ENCODE assay signal across 8 mouse cellular contexts in the genomic region with DNA sequence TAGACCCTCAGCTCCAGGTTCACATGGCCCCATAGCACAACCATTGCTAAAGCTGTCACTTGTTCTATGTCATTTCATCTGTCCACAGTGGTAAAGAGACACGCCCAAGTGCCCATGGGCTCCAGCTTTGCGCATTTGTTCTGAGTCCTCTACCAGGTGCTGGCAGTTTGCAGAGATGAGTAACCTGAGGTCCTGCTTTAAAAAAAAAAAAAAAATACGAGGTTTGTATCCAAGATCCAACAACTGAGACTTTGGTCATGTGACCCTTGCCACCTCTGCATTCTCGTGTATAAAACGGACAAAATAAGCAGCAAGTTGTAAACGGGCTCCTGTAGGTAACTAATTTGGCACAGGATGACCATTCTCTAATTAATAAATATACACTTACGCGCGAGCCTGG.
DNase-seq lines count a peak whose midpoint lies in the region; ATAC-seq and TF ChIP-seq lines count a peak whose summit lies in the region.

No protein-coding gene starts in this region.

- no peaks in the 10 kb centered on the region for H3K9me3 ChIP-seq in embryonic facial prominence, embryonic 11.5 days (replicated peaks; ENCODE audit: control insufficient read depth, low read length)
- no peaks in the 10 kb centered on the region for H3K9me3 ChIP-seq in limb, embryonic 10.5 days (replicated peaks)
- no peaks in the 10 kb centered on the region for H3K9me3 ChIP-seq in neural tube, embryonic 14.5 days (ENCODE audit: control insufficient read depth, low read length)

- peak overlapping the region; percentile 63 for H3K4me2 ChIP-seq in embryonic facial prominence, embryonic 11.5 days (ENCODE audit: low read depth, low read length)
- peak overlapping the region; percentile 73 for H3K4me2 ChIP-seq in neural tube, embryonic 14.5 days (ENCODE audit: low read depth, low read length)

- peak; percentile 33 for DNase-seq in liver, adult 2 months (ENCODE audit: extremely low read depth, low read depth, low spot score)
- DNase-seq in liver: no peak
- no peak for DNase-seq in embryonic facial prominence, embryonic 11.5 days (ENCODE audit: low spot score)
- DNase-seq in limb, embryonic 10.5 days (ENCODE audit: low spot score): no peak
- DNase-seq in embryo, embryonic 9.5 days (ENCODE audit: extremely low spot score): no peak
- DNase-seq in cerebellum, postnatal 25 days: no peak

- no peaks in the 10 kb centered on the region for H3K36me3 ChIP-seq in liver, adult 2 months (ENCODE audit: control insufficient read depth, insufficient read depth, low read length)
- H3K36me3 ChIP-seq in embryonic facial prominence, embryonic 11.5 days (replicated peaks; ENCODE audit: control insufficient read depth, insufficient read depth, low read depth, low read length): no peaks in the 10 kb centered on the region
- no peaks in the 10 kb centered on the region for H3K36me3 ChIP-seq in limb, embryonic 10.5 days
- no peaks in the 10 kb centered on the region for H3K36me3 ChIP-seq in neural tube, embryonic 14.5 days (ENCODE audit: control insufficient read depth, insufficient read depth, low read length)

- no peak for ATAC-seq in embryonic facial prominence, embryonic 11.5 days (replicated peaks; ENCODE audit: insufficient number of reproducible peaks, low FRiP score, low TSS enrichment, low read depth)
- ATAC-seq in neural tube, embryonic 14.5 days (ENCODE audit: low read depth): no peak
- no peak for ATAC-seq in megakaryocyte progenitor cell, adult 5-6 weeks (replicated peaks; ENCODE audit: poor library complexity)

- peak overlapping the region; percentile 28 for H3K4me3 ChIP-seq in liver, adult 2 months (ENCODE audit: insufficient read depth, low read depth, low read length)
- no peak overlapping the region for H3K4me3 ChIP-seq in embryonic facial prominence, embryonic 11.5 days (ENCODE audit: low read depth, low read length)
- peak overlapping the region; percentile 41; the same call in 1 of the 2 replicates for H3K4me3 ChIP-seq in limb, embryonic 10.5 days
- peak overlapping the region; percentile 32 for H3K4me3 ChIP-seq in neural tube, embryonic 14.5 days (ENCODE audit: low read depth, low read length)

- WGBS in liver, adult 2 months: 17% methylated on average over 9 of the region's 9 CpGs
- 46% methylated on average over 9 of the region's 9 CpGs for WGBS in embryonic facial prominence, embryonic 11.5 days
- WGBS in limb, embryonic 10.5 days: 45% methylated on average over 9 of the region's 9 CpGs
- 49% methylated on average over 9 of the region's 9 CpGs for WGBS in neural tube, embryonic 14.5 days

- no peaks in the 10 kb centered on the region for H3K79me2 ChIP-seq in liver, adult 2 months (ENCODE audit: control insufficient read depth, insufficient read depth, low read length)

- no peak for TF ChIP-seq POLR2A in liver, adult 2 months (IDR thresholded peaks at IDR 0.05; ENCODE audit: extremely low read depth, insufficient read depth, low read length)

- H3K9ac ChIP-seq in liver, adult 2 months (ENCODE audit: low read depth, low read length): no peak overlapping the region
- H3K9ac ChIP-seq in embryonic facial prominence, embryonic 11.5 days (replicated peaks; ENCODE audit: low read length): no peak overlapping the region
- peak overlapping the region; percentile 39; the same call in 1 of the 2 replicates for H3K9ac ChIP-seq in neural tube, embryonic 14.5 days (replicated peaks; ENCODE audit: low read depth, low read length)

- H3K4me1 ChIP-seq in liver, adult 2 months (ENCODE audit: control insufficient read depth, insufficient read depth, low read length): peaks cover 17% of the 10 kb centered on the region
- H3K4me1 ChIP-seq in embryonic facial prominence, embryonic 11.5 days (ENCODE audit: control insufficient read depth, insufficient read depth, low read length): peaks cover 14% of the 10 kb centered on the region
- H3K4me1 ChIP-seq in limb, embryonic 10.5 days: peaks cover 79% of the 10 kb centered on the region
- H3K4me1 ChIP-seq in neural tube, embryonic 14.5 days (ENCODE audit: control insufficient read depth, insufficient read depth, low read length): peaks cover 5% of the 10 kb centered on the region; the same call in 1 of the 2 replicates

- H3K27ac ChIP-seq in liver, adult 2 months (replicated peaks; ENCODE audit: insufficient read depth, low read depth, low read length): peak overlapping the region; percentile 30
- H3K27ac ChIP-seq in embryonic facial prominence, embryonic 11.5 days (replicated peaks; ENCODE audit: low read depth, low read length): no peak overlapping the region
- H3K27ac ChIP-seq in limb, embryonic 10.5 days: peak overlapping the region; percentile 83
- H3K27ac ChIP-seq in neural tube, embryonic 14.5 days (ENCODE audit: low read depth, low read length): no peak overlapping the region

- H3K27me3 ChIP-seq in liver, adult 2 months (ENCODE audit: control insufficient read depth, insufficient read depth, low read length): no peaks in the 10 kb centered on the region
- H3K27me3 ChIP-seq in embryonic facial prominence, embryonic 11.5 days (ENCODE audit: control insufficient read depth, insufficient read depth, low read length): no peaks in the 10 kb centered on the region
- H3K27me3 ChIP-seq in limb, embryonic 10.5 days (ENCODE audit: low read depth, poor library complexity, severe bottlenecking): peaks cover 46% of the 10 kb centered on the region
- H3K27me3 ChIP-seq in neural tube, embryonic 14.5 days (ENCODE audit: control insufficient read depth, insufficient read depth, low read length): no peaks in the 10 kb centered on the region

- no peak for TF ChIP-seq CTCF in liver, adult 2 months (IDR thresholded peaks at IDR 0.05; ENCODE audit: low read depth, low read length)

Comparison
In these comparisons a context has a peak if more than half of its experiments do, and no peak if none do; other contexts are left out.
1. H3K27ac ChIP-seq: peak in liver, adult 2 months (single experiment) and limb, embryonic 10.5 days (single experiment); none in embryonic facial prominence, embryonic 11.5 days (single experiment) and neural tube, embryonic 14.5 days (single experiment).